Mouse (Mus musculus) neural tube, embryonic 11.5 days (tissue): ENCODE measurements around the gene Tjp3. TPM values are rescaled to one million over a fixed set of nuclear protein-coding genes. Genes with fewer than 3 reads are reported as not detected.

ENCODE experiments used
- ATAC-seq: fragments of 200-750 bp; cut with Nextera tagmentation; 2 replicates; pipeline ENCODE4 v1.8.0; 2017; ENCODE audit warnings: moderate number of reproducible peaks, mild to moderate bottlenecking, moderate TSS enrichment, moderate library complexity; ENCODE audit not compliant: insufficient read depth, low FRiP score, low TSS enrichment
- DNase-seq: peaks from one replicate; pipeline ENCODE4 v3.0.0-alpha.2; 2015; ENCODE audit warnings: low spot score
- H3K27ac ChIP-seq: fragments of 300-500 bp; sonication (generic); 2 replicates; pipeline ENCODE4 v1.5.1; 2014; ENCODE audit warnings: low read depth, mild to moderate bottlenecking, low read length
- H3K27me3 ChIP-seq: fragments of 300-500 bp; sonication (generic); 2 replicates; pipeline ENCODE4 v1.6.1; 2014; ENCODE audit warnings: mild to moderate bottlenecking, low read length, mixed read lengths; ENCODE audit not compliant: control insufficient read depth, insufficient read depth
- H3K36me3 ChIP-seq: fragments of 300-500 bp; sonication (generic); 2 replicates; pipeline ENCODE4 v1.6.1; 2014; ENCODE audit warnings: mild to moderate bottlenecking, low read length, moderate library complexity, mixed read lengths; ENCODE audit not compliant: control insufficient read depth, insufficient read depth
- H3K4me1 ChIP-seq: fragments of 300-500 bp; sonication (generic); 2 replicates; pipeline ENCODE4 v1.6.1; 2014; ENCODE audit warnings: low read length, mixed read lengths; ENCODE audit not compliant: control insufficient read depth, insufficient read depth
- H3K4me2 ChIP-seq: fragments of 300-500 bp; sonication (generic); 2 replicates; pipeline ENCODE4 v1.6.1; 2014; ENCODE audit warnings: low read depth, mild to moderate bottlenecking, moderate library complexity
- H3K4me3 ChIP-seq: fragments of 300-500 bp; sonication (generic); 2 replicates; pipeline ENCODE4 v1.5.1; 2014; ENCODE audit warnings: low read depth, low read length
- H3K9ac ChIP-seq: fragments of 300-500 bp; sonication (generic); 2 replicates; pipeline ENCODE4 v1.6.1; 2014; ENCODE audit warnings: mild to moderate bottlenecking, low read length
- H3K9me3 ChIP-seq: fragments of 300-500 bp; sonication (generic); 2 replicates; pipeline ENCODE4 v1.6.1; 2016; ENCODE audit warnings: low read length; ENCODE audit not compliant: control insufficient read depth
- WGBS: fragments of 180-500 bp; shearing (Covaris S2); extraction: QIAGEN DNeasy Blood & Tissue Kit; methylation state at CpG from one replicate; pipeline ENCODE4 v1.1.7; 2014; 5-methylcytosine and 5-hydroxymethylcytosine counted together
- polyA plus RNA-seq: library from polyadenylated mRNA; unstranded; fragments of >200 nt; fragmentation: Nextera tagmentation; extraction: Ambion mirVana; gene quantifications from 2 replicates; pipeline ENCODE4 v1.2.1, GENCODE M21; 2014

Tjp3 gene
- 2.5 and 2.8 TPM in 2 replicates for polyA plus RNA-seq

- no peak within 1 kb of the TSS for H3K27ac ChIP-seq
These were observed at the start of gene Tjp3 for GRCm38 (mm10) chr10:81291511-81292104. Tjp3 (minus strand) TSS chr10:81291581.

GRCm38 (mm10) chr10:81340551-81341332 lies 49.4 kb upstream of the Tjp3 start:
- Histone ChIP-seq H3K27ac (no peak overlapping the region), H3K4me1 (no peaks in the 10 kb centered on the region), H3K9me3 (no peaks in the 10 kb centered on the region), H3K36me3 (no peaks in the 10 kb centered on the region), H3K27me3 (peaks cover 47% of the 10 kb centered on the region), H3K4me3 (no peak overlapping the region), H3K4me2 (no peak overlapping the region), H3K9ac (no peak overlapping the region)
- ATAC-seq: no peak
- 41% methylated on average over 17 of the region's 17 CpGs for WGBS
- DNase-seq: no peak

More at GRCm38 (mm10) chr10:81291511-81292104, at the start of gene Tjp3:
- ATAC-seq (no peak), DNase-seq (no peak)
- 75% methylated on average over 9 of the region's 9 CpGs for WGBS
- Histone ChIP-seq H3K9me3 (no peaks in the 10 kb centered on the region), H3K4me3 (peak within 1 kb of the TSS; percentile 87; the same call in 1 of the 2 replicates), H3K36me3 (no peaks in the 10 kb centered on the region), H3K4me1 (peaks cover 12% of the 10 kb centered on the region), H3K4me2 (no peak within 1 kb of the TSS), H3K9ac (no peak within 1 kb of the TSS), H3K27me3 (peaks cover 19% of the 10 kb centered on the region)

DNA sequence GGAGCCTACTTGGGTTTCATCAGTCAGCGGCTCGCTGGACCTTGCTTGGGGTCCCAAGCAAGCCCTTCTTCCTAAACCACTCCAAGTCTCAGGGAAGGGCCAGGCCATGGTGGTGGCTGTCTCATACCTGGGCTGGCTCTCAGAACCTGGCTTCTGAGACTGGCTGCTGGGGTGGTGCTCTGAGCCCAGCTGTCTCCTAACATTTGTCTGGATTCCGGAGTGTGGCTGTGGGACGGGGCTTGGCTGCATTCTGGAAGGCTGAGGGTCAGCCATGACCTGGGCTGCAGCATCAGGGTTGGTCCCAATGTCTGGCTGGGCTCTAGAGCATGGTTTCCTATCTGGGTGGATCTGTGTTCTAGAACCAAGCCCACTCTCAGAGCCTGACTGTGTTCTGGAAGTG lies 45.2 kb upstream of the Tjp3 start:
- Histone ChIP-seq H3K9me3 (no peaks in the 10 kb centered on the region), H3K4me2 (no peak overlapping the region), H3K27me3 (peaks cover 30% of the 10 kb centered on the region), H3K9ac (no peak overlapping the region), H3K36me3 (no peaks in the 10 kb centered on the region), H3K27ac (no peak overlapping the region), H3K4me1 (no peaks in the 10 kb centered on the region; the same call in 1 of the 2 replicates), H3K4me3 (no peak overlapping the region)
- no peak for DNase-seq
- 93% methylated on average over 4 of the region's 4 CpGs for WGBS
- ATAC-seq: no peak

DNA sequence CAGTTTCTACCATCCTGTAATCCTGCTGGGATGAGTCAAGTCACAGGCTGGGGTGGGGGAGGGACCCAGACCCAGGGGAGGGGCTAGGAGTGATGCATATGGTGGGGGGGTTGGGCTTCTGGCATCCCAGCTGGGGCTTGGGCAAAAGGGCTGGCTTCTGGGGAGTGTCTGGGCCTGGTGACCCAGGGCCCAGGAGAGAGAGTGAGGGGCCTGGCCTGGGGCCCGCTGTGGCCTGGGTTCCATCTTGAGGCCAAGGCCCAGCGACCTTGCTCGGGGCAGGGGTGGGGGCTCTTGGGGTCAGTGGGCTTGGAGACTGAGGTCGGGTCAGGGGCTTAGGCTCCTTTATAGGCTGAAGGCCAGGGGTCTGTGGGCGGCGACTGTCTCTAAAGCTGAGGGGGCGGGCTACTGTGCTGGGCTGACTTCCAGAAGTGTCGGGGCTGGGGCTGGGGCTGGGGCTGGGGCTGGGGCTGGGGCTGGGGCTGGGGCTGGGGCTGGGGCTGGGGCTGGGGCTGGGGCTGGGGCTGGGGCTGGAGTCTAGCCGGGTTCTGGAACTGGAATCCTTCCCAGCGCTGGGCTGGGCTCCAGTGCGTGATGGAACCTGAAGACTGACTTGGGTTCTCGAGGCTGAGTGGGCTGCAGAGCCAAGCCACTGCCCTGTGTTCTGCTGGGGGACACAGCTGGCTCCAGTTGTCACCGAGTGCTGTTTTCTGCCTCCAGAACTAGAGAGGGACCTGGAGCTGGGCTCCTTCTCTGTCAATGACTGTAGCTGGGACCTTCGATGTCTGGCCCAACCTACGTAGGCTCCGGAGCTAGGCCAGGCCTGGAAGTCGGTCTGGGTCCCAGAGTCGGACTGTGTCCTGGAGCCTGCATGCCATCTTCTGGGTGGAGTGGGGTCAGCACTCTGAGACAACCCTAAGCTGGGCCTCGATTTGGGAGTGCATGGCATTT lies 44.3 kb upstream of the Tjp3 start:
- Histone ChIP-seq H3K4me3 (no peak overlapping the region), H3K9ac (no peak overlapping the region), H3K4me2 (no peak overlapping the region), H3K4me1 (no peaks in the 10 kb centered on the region; the same call in 1 of the 2 replicates), H3K36me3 (no peaks in the 10 kb centered on the region), H3K9me3 (no peaks in the 10 kb centered on the region), H3K27me3 (peaks cover 26% of the 10 kb centered on the region), H3K27ac (no peak overlapping the region)
- no peak for DNase-seq
- WGBS: 51% methylated on average over 15 of the region's 19 CpGs
- ATAC-seq: no peak

DNA sequence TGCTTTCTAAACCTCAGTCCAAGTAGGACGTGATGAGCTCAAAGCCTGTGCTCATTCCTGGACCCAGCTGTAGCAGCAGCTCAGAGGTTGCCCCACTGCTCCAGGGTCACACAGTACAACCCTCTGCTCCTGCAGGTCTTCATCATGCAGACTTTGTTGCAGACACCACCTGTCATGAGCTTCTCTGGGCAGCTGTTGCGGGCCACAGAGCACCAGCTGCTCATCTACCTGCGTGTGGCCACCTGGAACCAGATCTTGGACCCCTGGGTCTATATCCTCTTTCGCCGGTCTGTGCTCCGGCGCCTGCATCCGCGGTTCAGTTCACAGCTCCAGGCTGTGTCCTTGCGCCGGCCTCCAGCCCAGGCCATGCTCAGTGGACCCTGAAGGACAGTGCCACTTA lies 42.9 kb upstream of the Tjp3 start:
- H3K9ac ChIP-seq: no peak overlapping the region
- no peak overlapping the region for H3K4me3 ChIP-seq
- no peaks in the 10 kb centered on the region; the same call in 1 of the 2 replicates for H3K4me1 ChIP-seq
- H3K27ac ChIP-seq: no peak overlapping the region
- 59% methylated on average over 11 of the region's 11 CpGs for WGBS
- ATAC-seq: no peak
- DNase-seq: no peak
- H3K9me3 ChIP-seq: no peaks in the 10 kb centered on the region
- H3K36me3 ChIP-seq: no peaks in the 10 kb centered on the region
- no peak overlapping the region for H3K4me2 ChIP-seq
- H3K27me3 ChIP-seq: peaks cover 26% of the 10 kb centered on the region

DNA sequence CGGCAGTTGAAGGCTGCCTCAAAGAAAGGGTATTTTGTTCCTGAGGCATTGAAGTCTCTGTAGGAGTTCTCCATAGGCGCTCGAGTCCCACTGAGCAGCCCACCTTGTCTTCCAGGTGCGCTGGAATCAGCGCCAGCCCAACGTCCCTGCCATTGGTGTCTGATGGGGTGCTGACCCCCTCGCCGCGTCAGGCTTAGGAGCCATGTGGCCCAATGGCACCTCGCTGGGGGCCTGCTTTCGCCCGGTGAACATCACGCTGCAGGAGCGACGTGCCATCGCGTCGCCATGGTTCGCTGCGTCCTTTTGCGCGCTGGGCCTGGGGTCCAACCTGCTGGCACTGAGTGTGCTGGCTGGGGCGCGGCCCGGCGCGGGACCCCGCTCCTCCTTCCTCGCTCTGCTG lies 40.9 kb upstream of the Tjp3 start:
- no peak overlapping the region for H3K4me2 ChIP-seq
- no peak overlapping the region for H3K4me3 ChIP-seq
- 10% methylated on average over 29 of the region's 29 CpGs for WGBS
- no peaks in the 10 kb centered on the region for H3K9me3 ChIP-seq
- no peak for DNase-seq
- H3K4me1 ChIP-seq: peaks cover 4% of the 10 kb centered on the region; the same call in 1 of the 2 replicates
- no peak overlapping the region for H3K27ac ChIP-seq
- no peaks in the 10 kb centered on the region for H3K36me3 ChIP-seq
- ATAC-seq: no peak
- H3K27me3 ChIP-seq: peaks cover 18% of the 10 kb centered on the region
- H3K9ac ChIP-seq: no peak overlapping the region

- 67% methylated on average over 4 of the region's 4 CpGs for WGBS
- peaks cover 19% of the 10 kb centered on the region for H3K36me3 ChIP-seq
- peaks cover 4% of the 10 kb centered on the region; the same call in 1 of the 2 replicates for H3K4me1 ChIP-seq
- H3K27me3 ChIP-seq: peaks cover 18% of the 10 kb centered on the region
- ATAC-seq: no peak
- no peak overlapping the region for H3K4me3 ChIP-seq
- no peak overlapping the region for H3K4me2 ChIP-seq
- H3K9ac ChIP-seq: no peak overlapping the region
- no peak for DNase-seq
- H3K9me3 ChIP-seq: no peaks in the 10 kb centered on the region
- H3K27ac ChIP-seq: no peak overlapping the region
These were observed 38.6 kb upstream of the Tjp3 start for GRCm38 (mm10) chr10:81330007-81330406.

GRCm38 (mm10) chr10:81329194-81329975 lies 38.0 kb upstream of the Tjp3 start:
- 76% methylated on average over 10 of the region's 10 CpGs for WGBS
- Histone ChIP-seq H3K27me3 (peaks cover 18% of the 10 kb centered on the region), H3K9ac (no peak overlapping the region), H3K4me3 (no peak overlapping the region), H3K27ac (no peak overlapping the region), H3K4me2 (no peak overlapping the region), H3K9me3 (no peaks in the 10 kb centered on the region), H3K36me3 (peaks cover 25% of the 10 kb centered on the region), H3K4me1 (peaks cover 4% of the 10 kb centered on the region; the same call in 1 of the 2 replicates)
- DNase-seq (no peak), ATAC-seq (no peak)
